Mouse (Mus musculus) myocyte (in vitro differentiated cells): ENCODE results near the gene Ets1.

ENCODE experiments used
- CEBPB ChIP-seq: IDR thresholded peaks from 2 replicates; pipeline ENCODE4 v1.6.1; 2011; ENCODE audit warnings: mild to moderate bottlenecking, moderate library complexity; ENCODE audit not compliant: poor library complexity, insufficient read depth, severe bottlenecking
- E2F4 ChIP-seq: IDR thresholded peaks from one replicate; pipeline ENCODE4 v1.6.1; 2011; ENCODE audit warnings: mild to moderate bottlenecking, control low read depth, moderate library complexity; ENCODE audit not compliant: insufficient read depth
- MAX ChIP-seq: IDR thresholded peaks from one replicate; pipeline ENCODE4 v1.6.1; 2011; ENCODE audit warnings: low read depth, mild to moderate bottlenecking, control low read depth
- MYOD1 ChIP-seq, 3 experiments: IDR thresholded peaks; one replicate each; pipeline ENCODE4 v1.6.1; 2011; ENCODE audit warnings: control low read depth in 2 of 3, low read depth in 2 of 3, mild to moderate bottlenecking in 2 of 3, moderate library complexity in 1 of 3; ENCODE audit not compliant: insufficient read length in 2 of 3, control insufficient read depth in 1 of 3
- MYOG ChIP-seq, 3 experiments: IDR thresholded peaks; one replicate each; pipeline ENCODE4 v1.6.1; 2011; ENCODE audit warnings: control low read depth in 2 of 3, low read depth in 2 of 3, mild to moderate bottlenecking in 2 of 3; ENCODE audit not compliant: insufficient read length in 2 of 3, control insufficient read depth in 1 of 3, insufficient read depth in 1 of 3
- POLR2A ChIP-seq: IDR thresholded peaks from one replicate; pipeline ENCODE4 v1.6.1; 2011; ENCODE audit warnings: low read depth, mild to moderate bottlenecking, control low read depth, moderate library complexity; ENCODE audit not compliant: insufficient read length
- TCF12 ChIP-seq: IDR thresholded peaks from one replicate; pipeline ENCODE4 v1.6.1; 2011; ENCODE audit warnings: mild to moderate bottlenecking, control low read depth; ENCODE audit not compliant: poor library complexity, insufficient read depth, severe bottlenecking
- TCF3 ChIP-seq: IDR thresholded peaks from one replicate; pipeline ENCODE4 v1.6.1; 2011; ENCODE audit warnings: low read depth, control low read depth; ENCODE audit not compliant: insufficient read length
- USF1 ChIP-seq: IDR thresholded peaks from one replicate; pipeline ENCODE4 v1.6.1; 2011; ENCODE audit warnings: low read depth, mild to moderate bottlenecking, control low read depth, moderate library complexity

GRCm38 (mm10) chr9:32596366-32596765 lies 39.7 kb upstream of the Ets1 start:
- TF ChIP-seq MYOG (IDR thresholded peaks at IDR 0.05; ENCODE audit: control insufficient read depth in 1 of 3, insufficient read depth in 1 of 3, insufficient read length in 2 of 3, low read depth in 2 of 3) (no peak), POLR2A (no peak), MYOD1 (IDR thresholded peaks at IDR 0.05; ENCODE audit: control insufficient read depth in 1 of 3, insufficient read length in 2 of 3, low read depth in 2 of 3) (no peak), USF1 (no peak), TCF3 (no peak), CEBPB (no peak), TCF12 (no peak), MAX (no peak), E2F4 (no peak)
